Mouse (Mus musculus) CH12.LX (cell line): ENCODE results near the gene Kcna6. TPM values are rescaled to one million over a fixed set of nuclear protein-coding genes. Genes with fewer than 3 reads are reported as not detected.

Source experiments
- DNase-seq: peaks from one replicate; pipeline ENCODE4 v3.0.0-alpha.2; 2013; ENCODE audit errors: extremely low read depth
- H3K27ac ChIP-seq: 2 replicates; pipeline ENCODE4 v1.5.1; 2012; ENCODE audit warnings: low read depth, mild to moderate bottlenecking, control low read depth, moderate library complexity; ENCODE audit not compliant: insufficient read depth
- H3K27me3 ChIP-seq: replicated peaks from 2 replicates; pipeline ENCODE3; 2012; ENCODE audit warnings: inconsistent platforms
- H3K36me3 ChIP-seq, 2 experiments: replicated peaks in 1 of 2; 2 replicates each; pipeline versions ENCODE3 to v1.6.1; 2012; ENCODE audit warnings: inconsistent platforms in 1 of 2, low read length in 1 of 2, mild to moderate bottlenecking in 1 of 2, mixed read lengths in 1 of 2, moderate library complexity in 1 of 2; ENCODE audit not compliant: control insufficient read depth in 1 of 2, insufficient read depth in 1 of 2
- H3K4me1 ChIP-seq, 2 experiments: 2 replicates each; pipeline ENCODE4 v1.6.1; 2012; ENCODE audit warnings: inconsistent platforms in 1 of 2, moderate library complexity in 1 of 2; ENCODE audit not compliant: insufficient read depth in 2 of 2, control insufficient read depth in 1 of 2
- H3K4me2 ChIP-seq: 2 replicates; pipeline ENCODE4 v1.6.1; 2012; ENCODE audit warnings: low read depth, mild to moderate bottlenecking, control low read depth; ENCODE audit not compliant: poor library complexity, insufficient read depth, severe bottlenecking
- H3K4me3 ChIP-seq, 3 experiments: fragments of 150-350 bp in 1 of 3; sonication (generic) in 1 of 3; replicated peaks in 1 of 3; 2 replicates each; pipeline versions ENCODE3 to v1.5.1; 2011 to 2012; ENCODE audit warnings: low read depth in 2 of 3, low read length in 2 of 3, mild to moderate bottlenecking in 2 of 3, moderate library complexity in 2 of 3, control low read depth in 1 of 3, improper control_type of control experiment in 1 of 3, inconsistent platforms in 1 of 3, mixed read lengths in 1 of 3; ENCODE audit not compliant: poor library complexity in 1 of 3
- H3K79me2 ChIP-seq: replicated peaks from 2 replicates; pipeline ENCODE4 v1.6.1; 2012; ENCODE audit warnings: mild to moderate bottlenecking, moderate library complexity; ENCODE audit not compliant: control insufficient read depth, poor library complexity, insufficient read depth, severe bottlenecking; ENCODE audit errors: extremely low read depth
- H3K9ac ChIP-seq: 2 replicates; pipeline ENCODE4 v1.6.1; 2012; ENCODE audit warnings: low read depth, mild to moderate bottlenecking, control low read depth, moderate library complexity; ENCODE audit not compliant: insufficient read depth
- H3K9me3 ChIP-seq: replicated peaks from 2 replicates; pipeline ENCODE3; 2012; ENCODE audit warnings: low read length, inconsistent platforms, mixed read lengths
- CHD2 ChIP-seq: IDR thresholded peaks from 2 replicates; pipeline ENCODE4 v1.6.1; 2011; ENCODE audit warnings: low read length, improper control_type of control experiment
- E2F4 ChIP-seq: IDR thresholded peaks from 2 replicates; pipeline ENCODE4 v1.6.1; 2011; ENCODE audit warnings: low read depth, low read length, improper control_type of control experiment; ENCODE audit not compliant: insufficient replicate concordance
- EP300 ChIP-seq: IDR thresholded peaks from 2 replicates; pipeline ENCODE4 v1.6.1; 2011; ENCODE audit warnings: low read length, improper control_type of control experiment
- ETS1 ChIP-seq: conservative IDR thresholded peaks from 2 replicates; pipeline ENCODE4 v1.6.1; 2012; ENCODE audit warnings: low read depth, mild to moderate bottlenecking, inconsistent platforms, low read length, improper control_type of control experiment, moderate library complexity
- GABPA ChIP-seq: IDR thresholded peaks from 2 replicates; pipeline ENCODE4 v1.6.1; 2012; ENCODE audit warnings: low read depth, low read length, improper control_type of control experiment, inconsistent platforms; ENCODE audit not compliant: insufficient replicate concordance
- JUN ChIP-seq: IDR thresholded peaks from 2 replicates; pipeline ENCODE4 v1.6.1; 2011; ENCODE audit warnings: low read depth, mild to moderate bottlenecking, low read length, improper control_type of control experiment, moderate library complexity; ENCODE audit not compliant: insufficient read depth
- JUND ChIP-seq: conservative IDR thresholded peaks from 2 replicates; pipeline ENCODE4 v1.6.1; 2011; ENCODE audit warnings: low read depth, low read length, improper control_type of control experiment
- MAFK ChIP-seq: IDR thresholded peaks from 2 replicates; pipeline ENCODE4 v1.6.1; 2011; ENCODE audit warnings: low read length, improper control_type of control experiment; ENCODE audit not compliant: insufficient replicate concordance
- MAZ ChIP-seq: IDR thresholded peaks from 2 replicates; pipeline ENCODE4 v1.6.1; 2012; ENCODE audit warnings: low read depth, mild to moderate bottlenecking, inconsistent platforms, low read length, improper control_type of control experiment, moderate library complexity
- MXI1 ChIP-seq: IDR thresholded peaks from 2 replicates; pipeline ENCODE4 v1.6.1; 2011; ENCODE audit warnings: mild to moderate bottlenecking, low read depth, low read length, improper control_type of control experiment
- NRF1 ChIP-seq: IDR thresholded peaks from 2 replicates; pipeline ENCODE4 v1.6.1; 2014; ENCODE audit warnings: low read depth, mild to moderate bottlenecking, inconsistent platforms, low read length, improper control_type of control experiment, moderate library complexity
- PAX5 ChIP-seq: IDR thresholded peaks from 2 replicates; pipeline ENCODE4 v1.6.1; 2012; ENCODE audit warnings: low read length, inconsistent platforms, mixed read lengths
- SMC3 ChIP-seq: IDR thresholded peaks from 2 replicates; pipeline ENCODE4 v1.6.1; 2011; ENCODE audit warnings: low read depth, low read length, improper control_type of control experiment
- ZC3H11A ChIP-seq: IDR thresholded peaks from 2 replicates; pipeline ENCODE4 v1.6.1; 2012; ENCODE audit warnings: low read depth, mild to moderate bottlenecking, inconsistent platforms, low read length, improper control_type of control experiment
- ZKSCAN1 ChIP-seq: IDR thresholded peaks from 2 replicates; pipeline ENCODE4 v1.6.1; 2012; ENCODE audit warnings: low read depth, inconsistent platforms, low read length, improper control_type of control experiment, borderline replicate concordance
- ZMIZ1 ChIP-seq: IDR thresholded peaks from 2 replicates; pipeline ENCODE4 v1.6.1; 2012; ENCODE audit warnings: low read depth, mild to moderate bottlenecking, inconsistent platforms, low read length, improper control_type of control experiment
- dilution Hi-C: fragments of 300-500 bp; cut with MboI; formaldehyde crosslinking; loops from 2 replicates; pipeline ENCODE4 v1.14.3; 2020; ENCODE audit warnings: low sequenced_read_pairs; ENCODE audit not compliant: extremely low pct_unique_long_range_greater_than_20kb, extremely low pct_ligation_motif_present
- in situ Hi-C: fragments of 300-500 bp; cut with MboI; formaldehyde crosslinking; loops from 3 replicates; pipeline ENCODE4 v1.14.3; 2019; ENCODE audit warnings: low sequenced_read_pairs, low pct_ligation_motif_present, low pct_unique_long_range_greater_than_20kb, mixed read lengths
- polyA plus RNA-seq: library from polyadenylated mRNA; unstranded; fragments of >175 nt; gene quantifications from 2 replicates; pipeline ENCODE4 v1.2.1, GENCODE M21; 2012; ENCODE audit warnings: low read depth; ENCODE audit not compliant: insufficient read length
- total RNA-seq, 2 experiments: library from RNA; depleted of rRNA; stranded (reverse); fragments of 300-350 nt in 1 of 2; fragments of >200 nt in 1 of 2; gene quantifications; 2 replicates each; pipeline ENCODE4 v1.2.3; 2012 to 2014

The Kcna6 gene
- total and polyA plus RNA-seq, 3 experiments: not detected

- TF ChIP-seq CHD2 (no peak), SMC3 (no peak), E2F4 (no peak), NRF1 (no peak), MXI1 (no peak), ZC3H11A (no peak), JUND (no peak), ZMIZ1 (no peak), ETS1 (no peak), ZKSCAN1 (no peak)
- no peaks in the 10 kb centered on the region for H3K36me3 ChIP-seq
- in situ Hi-C loops: no loop called here
- no peaks in the 10 kb centered on the region for H3K4me1 ChIP-seq
- no peaks in the 10 kb centered on the region for H3K79me2 ChIP-seq
- no peaks in the 10 kb centered on the region for H3K9me3 ChIP-seq
- no peak overlapping the region for H3K27ac ChIP-seq
- dilution Hi-C loops: no loop called here
- no peak overlapping the region for H3K4me2 ChIP-seq
- DNase-seq: no peak
- no peak overlapping the region for H3K4me3 ChIP-seq
- no peak overlapping the region for H3K9ac ChIP-seq
- peaks cover 80% of the 10 kb centered on the region for H3K27me3 ChIP-seq
These were observed 15.4 kb upstream of the Kcna6 start for GRCm38 (mm10) chr6:126755729-126756411.

- TF ChIP-seq PAX5: no peak
- no peak for TF ChIP-seq CHD2
- no peak overlapping the region for H3K4me3 ChIP-seq
- no peak overlapping the region for H3K4me2 ChIP-seq
- H3K27ac ChIP-seq: no peak overlapping the region
- H3K27me3 ChIP-seq: peaks cover 87% of the 10 kb centered on the region
- no peak overlapping the region for H3K9ac ChIP-seq
- H3K36me3 ChIP-seq: no peaks in the 10 kb centered on the region
- H3K79me2 ChIP-seq: no peaks in the 10 kb centered on the region
- DNase-seq: no peak
- in situ Hi-C loops (no loop called here), dilution Hi-C loops (no loop called here)
- no peaks in the 10 kb centered on the region for H3K9me3 ChIP-seq
- no peaks in the 10 kb centered on the region for H3K4me1 ChIP-seq
These were observed 12.0 kb upstream of the Kcna6 start for GRCm38 (mm10) chr6:126752520-126752919.

- no peak for DNase-seq
- Histone ChIP-seq H3K4me2 (no peak overlapping the region), H3K79me2 (no peaks in the 10 kb centered on the region), H3K9me3 (peaks cover 15% of the 10 kb centered on the region), H3K27ac (no peak overlapping the region), H3K9ac (no peak overlapping the region), H3K4me1 (peaks cover 0 to 4% of the 10 kb centered on the region in 2 experiments; a peak in 1 of 4 replicates), H3K4me3 (no peak overlapping the region), H3K27me3 (peaks cover 87% of the 10 kb centered on the region)
- in situ Hi-C loops (no loop called here), dilution Hi-C loops (no loop called here)
- no peak for TF ChIP-seq MAFK
- TF ChIP-seq GABPA: no peak
- no peak for TF ChIP-seq ZMIZ1
- no peak for TF ChIP-seq EP300
- TF ChIP-seq MAZ: no peak
- TF ChIP-seq JUN: no peak
- TF ChIP-seq, all 38 proteins: peak for 0
- no peaks in the 10 kb centered on the region for H3K36me3 ChIP-seq
These were observed 5.4 kb upstream of the Kcna6 start for GRCm38 (mm10) chr6:126745888-126746287.
